Mouse (Mus musculus): ENCODE results near the gene Rbfox1.
A peak's percentile ranks its signal among the peaks of the same experiment; 100 is the strongest.

The Rbfox1 gene

GRCm38 (mm10) chr16:7433296-7433695 is 1548.1 kb downstream of the Rbfox1 start:
- no peak for DNase-seq

DNA sequence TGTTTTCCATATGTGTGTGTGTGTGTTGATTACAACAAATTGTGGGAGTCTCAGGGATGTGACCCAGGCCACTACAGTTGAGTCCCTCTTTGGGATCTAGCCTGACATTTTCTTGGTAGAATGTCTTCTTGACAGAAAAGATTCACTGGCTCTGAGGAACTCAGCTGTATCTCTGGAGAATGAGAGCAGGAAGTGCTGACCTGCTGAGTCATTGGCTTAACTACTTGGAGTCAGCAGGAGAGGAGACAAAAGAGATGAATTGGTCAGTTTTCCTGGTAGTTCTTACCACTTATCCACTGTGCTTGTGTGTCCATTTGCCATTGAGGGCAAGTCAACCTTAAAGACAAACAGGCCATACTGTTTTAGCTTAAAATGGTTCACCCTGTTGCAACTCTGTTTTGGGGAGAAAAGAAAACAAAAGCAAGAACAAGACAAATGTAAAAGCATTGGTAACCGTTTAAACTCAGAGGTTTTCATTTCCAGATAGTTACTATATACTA is 1561.7 kb downstream of the Rbfox1 start:
- DNase-seq, result no peak

DNA sequence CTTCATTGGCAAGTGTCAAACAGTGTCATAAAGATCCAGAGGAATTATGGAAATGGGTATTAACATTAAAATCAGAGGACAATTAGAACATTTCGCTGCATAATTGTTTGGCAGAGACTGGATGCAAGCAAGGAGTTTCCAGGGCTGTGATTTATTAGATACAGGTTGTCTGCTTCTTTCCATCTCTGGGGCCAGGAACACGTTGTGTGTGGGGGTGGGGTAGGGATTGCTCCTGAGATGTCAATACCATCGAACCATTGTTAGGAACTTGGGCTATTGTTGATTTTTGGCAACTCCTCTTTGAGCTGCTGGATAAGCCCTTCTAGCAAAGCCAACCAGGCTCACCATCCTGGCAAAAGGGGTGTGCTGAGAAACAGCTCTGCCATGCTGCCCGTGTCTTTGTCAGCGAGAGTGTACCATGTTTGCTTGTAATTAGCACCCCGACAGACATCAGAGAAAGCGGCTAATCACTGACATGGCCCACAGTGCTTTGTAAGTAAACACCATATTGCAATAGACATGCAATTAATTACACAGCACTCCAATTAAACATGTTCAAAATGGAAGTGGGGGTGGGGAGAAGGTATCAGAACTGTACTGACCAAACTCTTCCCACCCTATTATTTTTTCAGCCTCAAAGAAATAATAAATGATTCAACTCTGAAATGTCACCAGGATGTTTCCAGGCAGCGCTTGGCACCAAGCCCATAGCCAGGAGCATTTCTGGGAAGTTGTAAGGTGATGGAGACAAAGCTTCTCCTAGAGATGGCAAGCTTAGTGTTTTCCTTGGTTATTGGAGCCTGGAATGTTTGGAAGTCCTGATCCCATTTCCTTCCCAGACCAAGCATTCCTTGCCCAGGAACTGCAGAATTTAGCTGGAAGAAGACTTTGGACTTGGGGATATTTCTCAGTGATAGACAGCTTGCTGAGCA is 1562.8 kb downstream of the Rbfox1 start:
- DNase-seq, result no peak

DNA sequence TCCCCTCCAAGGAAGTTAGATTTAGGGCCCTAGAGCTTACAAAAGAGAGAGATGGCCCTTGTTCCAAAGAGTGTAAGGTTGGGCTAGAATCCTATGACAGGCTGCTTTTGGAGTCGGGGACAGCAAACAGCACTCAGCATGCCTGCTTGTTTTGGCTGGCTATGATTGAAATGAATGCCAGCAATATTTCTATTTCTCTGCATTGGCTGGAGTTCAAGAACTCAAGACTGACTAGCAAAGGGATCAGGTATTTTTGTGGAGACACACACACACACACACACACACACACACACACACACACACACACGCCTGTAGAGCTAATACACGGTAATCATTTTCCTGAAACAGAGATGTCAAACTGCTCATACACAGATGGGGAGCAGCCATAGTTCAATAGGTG is 1566.0 kb downstream of the Rbfox1 start:
- DNase-seq, result peak; percentile 64

GRCm38 (mm10) chr16:7457571-7457970 is 1572.4 kb downstream of the Rbfox1 start:
- DNase-seq, result no peak

Measured in cerebellum, adult 9-11 months (tissue).